Mouse (Mus musculus): ENCODE results near the gene Drg2.

The Drg2 gene

DNA sequence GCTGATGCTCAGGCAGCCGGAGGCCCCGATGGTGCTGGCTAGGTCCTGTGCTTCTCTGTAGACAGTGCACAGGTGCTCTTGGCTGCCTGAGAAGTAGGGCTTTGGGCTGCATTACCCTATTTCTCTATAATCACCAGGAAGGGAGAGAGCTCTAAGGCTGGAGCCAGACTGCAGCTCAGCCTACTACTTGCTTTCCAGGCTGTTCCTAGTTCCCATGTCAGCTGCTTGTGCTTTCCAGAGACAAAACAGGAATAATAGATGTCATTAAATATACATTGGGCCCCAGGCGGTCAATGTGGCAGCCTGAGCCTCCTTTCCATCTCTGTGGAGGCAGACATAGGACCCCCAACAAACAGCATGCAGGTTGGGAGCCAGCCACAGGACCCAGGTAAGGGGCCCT lies 14.6 kb downstream of the Drg2 start, which contains the start of gene Myo15:
Gene Myo15, plus strand, starts transcription at position 301 of the 400 bp plus-strand sequence.
- DNase-seq (ENCODE audit: low spot score in 2 of 2): no peak

DNA sequence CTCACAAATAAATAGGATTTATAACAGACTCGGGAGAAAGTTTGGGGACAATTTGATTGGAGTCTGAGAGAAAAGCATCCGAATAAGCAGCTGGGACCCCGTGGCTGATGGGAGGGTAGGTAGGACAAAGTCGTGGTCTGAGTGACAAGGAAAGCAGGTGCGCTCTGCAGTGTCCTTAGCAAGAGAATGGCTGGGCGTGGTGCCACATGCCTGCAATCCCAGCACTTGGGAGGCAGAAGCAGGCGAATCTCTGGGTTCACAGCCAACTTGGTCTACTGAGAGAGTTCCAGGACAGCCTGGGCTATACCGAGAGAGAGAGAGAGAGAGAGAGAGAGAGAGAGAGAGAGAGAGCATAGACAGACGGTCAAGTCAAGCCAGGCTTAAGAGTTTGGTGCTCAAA lies 16.4 kb downstream of the Drg2 start:
- no peak for DNase-seq (ENCODE audit: low spot score in 2 of 2)

DNA sequence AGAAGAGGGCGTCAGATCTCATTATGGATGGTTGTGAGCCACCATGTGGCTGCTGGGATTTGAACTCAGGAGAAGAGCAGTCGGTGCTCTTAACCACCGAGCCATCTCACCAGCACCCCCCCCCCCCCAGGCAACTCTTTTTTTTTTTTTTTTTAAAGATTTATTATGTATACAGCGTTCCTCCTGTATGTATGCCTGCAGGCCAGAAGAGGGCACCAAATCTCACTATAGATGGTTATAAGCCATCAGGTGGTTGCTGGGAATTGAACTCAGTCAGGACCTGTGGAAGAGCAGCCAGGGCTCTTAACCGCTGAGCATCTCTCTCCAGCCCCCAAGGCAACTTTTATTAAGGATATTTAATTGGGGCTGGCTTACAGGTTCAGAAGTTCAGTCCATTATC lies 20.1 kb downstream of the Drg2 start:
- no peak for DNase-seq (ENCODE audit: low spot score in 2 of 2)

GRCm38 (mm10) chr11:60475668-60476362 lies 21.4 kb downstream of the Drg2 start:
- no peak for DNase-seq (ENCODE audit: low spot score in 2 of 2)

DNA sequence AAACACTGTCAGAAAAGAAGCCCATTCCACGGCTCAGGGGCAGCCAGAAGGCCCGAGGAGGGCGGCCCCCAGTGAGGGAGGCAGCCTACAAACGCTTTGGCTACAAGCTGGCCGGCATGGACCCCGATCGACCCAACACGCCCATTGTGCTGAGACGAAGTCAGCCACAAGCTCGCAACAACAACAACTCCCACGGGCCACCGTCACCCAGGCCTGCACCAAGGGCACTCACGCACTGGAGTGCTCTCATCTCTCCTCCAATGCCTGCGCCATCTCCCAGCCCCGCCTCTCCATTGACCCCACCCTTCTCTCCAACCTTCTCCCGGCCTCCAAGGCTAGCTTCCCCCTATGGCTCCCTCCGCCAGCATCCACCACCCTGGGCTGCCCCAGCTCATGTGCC lies 23.7 kb downstream of the Drg2 start:
- no peak for DNase-seq (ENCODE audit: low spot score in 2 of 2)

DNA sequence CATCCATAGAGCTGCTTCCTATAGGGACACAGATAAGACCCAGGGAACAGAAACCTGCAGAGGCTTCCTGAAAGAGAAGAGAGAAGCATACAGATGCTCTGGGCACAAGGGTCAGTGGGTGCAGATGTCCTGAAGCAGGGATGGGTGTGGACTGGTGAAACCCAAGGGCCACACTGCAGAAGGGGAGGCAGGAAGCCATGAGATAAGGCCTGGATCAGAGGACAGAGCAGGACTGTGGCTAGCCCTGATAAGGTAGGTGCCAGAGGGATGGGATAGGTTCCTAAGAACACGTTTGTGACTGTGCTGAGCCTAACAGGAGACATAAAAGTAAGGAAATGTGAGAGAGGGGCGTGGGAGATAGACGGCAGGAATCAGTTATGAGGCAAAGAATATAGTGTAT lies 31.9 kb downstream of the Drg2 start:
- DNase-seq (ENCODE audit: low spot score in 2 of 2): peak in 1 of 2 experiments; percentile 66

GRCm38 (mm10) chr11:60492726-60493125 lies 38.3 kb downstream of the Drg2 start:
- DNase-seq (ENCODE audit: low spot score in 2 of 2): no peak

DNA sequence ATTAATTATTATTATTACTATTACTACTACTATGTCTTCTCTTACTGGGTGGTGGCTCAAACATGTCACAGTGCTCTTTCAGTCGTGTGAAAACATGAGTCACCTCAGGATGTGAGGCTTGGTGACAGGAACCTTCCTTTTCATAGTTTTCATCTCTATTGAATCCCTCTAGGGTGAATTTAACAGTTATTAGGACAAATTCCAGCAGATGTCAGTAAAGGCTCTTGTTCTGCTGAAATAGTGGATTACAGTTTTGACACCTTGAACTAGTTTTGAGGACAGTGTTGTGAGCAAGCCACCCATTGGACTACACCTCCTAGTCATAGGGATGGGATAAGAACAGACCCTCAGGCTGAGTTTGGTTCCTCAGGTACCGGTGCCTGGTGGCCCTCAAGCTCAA lies 41.3 kb downstream of the Drg2 start:
- DNase-seq (ENCODE audit: low spot score in 2 of 2): no peak

DNA sequence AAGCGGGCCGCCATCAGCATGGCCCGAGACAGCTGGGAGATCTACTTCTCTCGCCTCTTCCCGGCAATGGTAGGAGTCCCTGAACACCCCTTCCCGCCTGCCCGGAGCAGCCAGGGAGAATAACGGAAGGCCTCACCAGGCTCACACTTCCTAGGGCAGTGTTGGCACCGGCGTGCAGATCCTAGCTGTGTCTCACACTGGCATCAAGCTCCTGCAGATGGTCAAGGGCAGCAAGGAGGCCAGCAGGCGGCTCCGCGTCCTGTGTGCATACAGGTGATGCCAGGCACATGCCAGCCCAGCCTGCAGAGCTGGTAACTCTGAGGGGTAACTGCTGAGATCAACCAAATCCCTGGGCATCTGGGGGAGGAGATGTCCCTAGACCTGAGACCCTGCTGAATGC lies 52.9 kb downstream of the Drg2 start:
- no peak for DNase-seq (ENCODE audit: low spot score in 2 of 2)

GRCm38 (mm10) chr11:60508950-60509349 lies 54.6 kb downstream of the Drg2 start:
- peak; percentile 72 to 78 for DNase-seq (ENCODE audit: low spot score in 2 of 2)

DNA sequence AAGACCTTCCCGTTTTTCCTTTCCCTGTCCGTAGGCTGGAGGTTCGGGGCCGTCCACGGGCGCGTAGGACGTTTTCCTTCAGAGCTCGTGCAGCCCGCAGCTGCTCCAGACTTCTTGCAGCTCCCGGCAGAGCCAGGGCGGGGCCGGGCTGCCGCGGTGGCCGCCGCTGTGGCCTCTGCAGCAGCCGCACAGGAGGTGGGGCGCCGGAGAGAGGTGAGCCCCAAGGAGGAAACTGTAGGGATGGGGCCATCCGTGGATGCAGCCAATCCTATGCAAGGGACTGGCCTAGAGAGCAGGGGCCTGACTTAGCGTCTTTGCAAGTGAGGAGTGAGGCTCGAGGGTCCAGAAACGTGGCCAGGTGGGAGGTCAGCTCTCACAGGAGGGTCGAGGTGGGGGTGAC lies 55.1 kb downstream of the Drg2 start:
- peak; percentile 48 to 80 for DNase-seq (ENCODE audit: low spot score in 2 of 2)

GRCm38 (mm10) chr11:60511893-60512292 lies 57.5 kb downstream of the Drg2 start:
- DNase-seq (ENCODE audit: low spot score in 2 of 2): no peak

DNA sequence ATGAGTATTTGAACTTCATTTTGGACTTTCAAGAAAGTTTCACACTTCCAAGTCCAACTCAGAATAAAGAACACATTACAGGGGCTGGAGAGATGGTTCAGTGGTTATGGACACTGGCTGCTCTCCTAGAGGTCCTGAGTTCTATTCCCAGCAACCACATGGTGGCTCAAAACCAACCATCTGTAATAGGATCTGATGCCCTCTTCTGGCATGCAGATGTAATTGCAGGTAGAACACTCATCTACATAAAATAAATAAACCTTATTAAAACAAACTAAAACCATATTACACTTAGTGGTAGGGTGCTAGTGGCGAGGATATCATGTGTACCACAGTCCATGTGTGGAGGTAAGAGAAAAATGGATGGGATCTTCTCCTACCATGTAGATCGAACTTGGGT lies 58.1 kb downstream of the Drg2 start:
- DNase-seq (ENCODE audit: low spot score in 2 of 2): no peak

DNA sequence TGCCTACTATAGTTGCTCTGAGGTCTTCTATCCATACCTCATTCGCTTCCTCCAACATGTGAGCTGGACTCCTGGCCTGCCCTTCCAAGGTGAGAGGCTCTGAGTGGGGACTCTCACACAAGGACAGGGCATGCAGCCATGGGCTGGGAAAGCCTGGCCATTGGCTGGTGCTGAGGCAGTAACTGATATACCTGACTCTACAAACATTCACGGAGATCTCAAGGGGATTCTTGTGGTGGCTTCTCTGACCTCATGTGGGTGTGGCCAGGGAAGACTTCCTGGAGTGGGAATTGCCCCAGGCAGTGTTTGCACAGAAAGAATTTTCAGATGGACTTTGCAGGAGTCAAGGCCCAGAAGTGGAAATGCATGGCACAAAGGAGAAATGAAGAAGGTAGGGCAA lies 60.5 kb downstream of the Drg2 start:
- no peak for DNase-seq (ENCODE audit: low spot score in 2 of 2)

- DNase-seq (ENCODE audit: low spot score in 2 of 2): no peak
Observed at GRCm38 (mm10) chr11:60518305-60518704, 63.9 kb downstream of the Drg2 start.
